Mouse (Mus musculus): ENCODE data around the gene Spag6. TPM values are rescaled to one million over a fixed set of nuclear protein-coding genes. Genes with fewer than 3 reads are reported as not detected.

Gene Spag6
- polyA plus RNA-seq, 1 experiment from 2014 or later = 0.59 TPM

DNA sequence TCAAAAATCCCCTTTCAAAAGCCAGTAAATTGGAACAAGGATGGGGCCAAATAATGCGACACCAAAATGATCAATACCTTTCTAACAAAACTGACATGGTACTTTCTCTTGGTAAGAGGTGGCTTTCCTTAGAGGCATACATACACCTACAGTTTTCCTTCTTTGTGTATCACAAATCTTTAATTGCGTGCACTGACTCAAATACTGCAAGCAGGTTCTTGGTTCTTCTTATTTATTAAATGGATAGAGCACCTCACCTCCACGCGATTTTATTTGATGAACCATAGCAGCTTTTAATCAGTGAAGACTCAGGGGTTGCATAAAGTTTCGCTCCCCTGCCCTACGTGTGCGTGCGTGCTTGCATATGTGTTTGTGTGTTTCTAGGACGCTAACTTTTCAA is 3.1 kb upstream of the Spag6 start:
- WGBS = 1% methylated on average over 9 of the region's 9 CpGs
- Histone ChIP-seq H3K4me3 (peak overlapping the region; percentile 59; the same call in 1 of the 2 replicates), H3K4me1 (replicated peaks) (peaks cover 37% of the 10 kb centered on the region), H3K27me3 (ENCODE audit: insufficient read depth, poor library complexity, severe bottlenecking) (peaks cover 92% of the 10 kb centered on the region), H3K27ac (no peak overlapping the region), H3K9me3 (0 out of 2 replicates have a peak, but pooled peaks cover 3% of the 10 kb centered on the region), H3K36me3 (no peaks in the 10 kb centered on the region)
- no peak for DNase-seq (ENCODE audit: low spot score)

DNA sequence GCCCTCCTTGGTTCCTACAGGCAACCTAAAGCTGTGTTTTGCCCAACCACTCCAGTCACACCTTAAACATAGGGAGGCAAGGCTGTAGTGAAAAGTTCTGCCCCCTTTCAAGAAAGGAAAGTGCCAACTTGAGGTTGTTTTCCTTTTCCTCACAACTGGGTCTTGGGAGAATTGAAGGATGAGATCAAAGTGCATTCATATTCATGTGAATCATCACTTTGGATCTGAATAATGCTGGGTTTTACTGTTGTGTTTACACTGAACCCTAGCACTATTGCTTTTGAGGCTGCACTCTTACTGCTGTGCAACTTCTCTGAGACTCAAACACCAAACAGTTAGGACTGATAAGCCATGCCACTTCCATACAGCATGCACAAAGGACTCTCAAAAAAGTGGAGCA is 1.8 kb upstream of the Spag6 start:
- Histone ChIP-seq H3K4me1 (replicated peaks) (peaks cover 37% of the 10 kb centered on the region), H3K4me3 (no peak overlapping the region), H3K36me3 (no peaks in the 10 kb centered on the region), H3K27me3 (ENCODE audit: insufficient read depth, poor library complexity, severe bottlenecking) (peaks cover 92% of the 10 kb centered on the region), H3K27ac (no peak overlapping the region), H3K9me3 (0 out of 2 replicates have a peak, but pooled peaks cover 3% of the 10 kb centered on the region)
- DNase-seq (ENCODE audit: low spot score) = no peak

DNA sequence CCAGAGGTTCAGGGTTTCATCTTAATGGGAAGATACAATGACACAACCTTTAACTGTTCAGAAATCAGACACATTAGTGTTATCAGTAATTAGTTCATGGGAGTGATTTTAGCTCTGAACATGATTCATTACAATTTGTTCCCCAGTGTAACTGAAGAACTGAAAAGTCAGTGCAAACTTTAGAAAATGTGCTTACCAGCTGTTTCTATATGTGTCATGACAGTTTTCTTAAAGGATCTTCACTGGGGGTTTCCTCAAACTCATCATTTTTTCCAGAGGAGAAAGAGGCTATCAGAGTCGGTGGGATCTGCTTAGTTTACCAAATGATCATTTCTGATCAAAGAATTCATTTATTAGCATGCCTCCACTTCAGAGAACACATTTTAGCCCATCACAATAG is 1.3 kb upstream of the Spag6 start:
- no peak for DNase-seq (ENCODE audit: low spot score)
- Histone ChIP-seq H3K27me3 (ENCODE audit: insufficient read depth, poor library complexity, severe bottlenecking) (peaks cover 92% of the 10 kb centered on the region), H3K9me3 (0 out of 2 replicates have a peak, but pooled peaks cover 3% of the 10 kb centered on the region), H3K27ac (no peak overlapping the region), H3K4me3 (no peak overlapping the region), H3K36me3 (no peaks in the 10 kb centered on the region), H3K4me1 (replicated peaks) (peaks cover 37% of the 10 kb centered on the region)
- 0% methylated on average over 1 of the region's 1 CpGs for WGBS

DNA sequence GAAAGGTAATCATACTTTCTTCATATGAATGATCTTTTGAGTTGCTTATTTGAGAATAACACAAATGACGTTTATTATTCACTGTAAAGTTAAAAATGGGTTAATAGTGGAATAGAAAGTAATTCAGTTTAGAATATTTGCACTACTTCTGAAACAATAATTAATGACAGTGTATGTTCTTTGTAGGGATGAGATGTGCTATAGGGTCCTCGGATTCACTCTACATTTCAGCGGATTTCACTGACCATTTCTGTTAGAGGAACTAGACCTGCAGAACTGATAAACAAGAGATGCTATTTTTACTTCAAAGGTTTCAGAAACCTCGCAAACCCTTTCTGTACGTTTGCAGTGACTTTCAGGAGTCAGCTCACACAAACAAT is 351 bp upstream of the Spag6 start:
- Histone ChIP-seq H3K36me3 (no peaks in the 10 kb centered on the region), H3K27me3 (ENCODE audit: insufficient read depth, poor library complexity, severe bottlenecking) (peaks cover 92% of the 10 kb centered on the region), H3K4me1 (replicated peaks) (peaks cover 38% of the 10 kb centered on the region), H3K9me3 (0 out of 2 replicates have a peak, but pooled peaks cover 3% of the 10 kb centered on the region), H3K4me3 (peak overlapping the region; percentile 75), H3K27ac (no peak overlapping the region)
- under 1% methylated on average over 5 of the region's 5 CpGs for WGBS
- no peak for DNase-seq (ENCODE audit: low spot score)

DNA sequence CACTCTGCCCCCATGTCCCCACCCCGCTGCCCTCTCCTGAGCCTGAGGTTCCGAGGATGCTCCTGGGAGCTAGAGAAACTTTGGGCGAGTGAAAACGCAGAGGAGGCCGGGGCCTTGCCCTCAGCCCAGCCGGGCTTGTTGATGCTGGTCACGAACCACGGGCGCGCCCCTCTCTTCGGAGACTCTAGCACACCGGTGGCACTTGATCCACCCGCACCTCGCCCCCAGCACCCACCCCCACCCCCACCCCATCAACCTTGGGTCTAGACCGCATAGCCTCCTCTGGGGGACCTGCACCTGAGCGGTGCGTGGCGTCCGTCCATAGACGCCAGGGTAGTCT is 749 bp downstream of the Spag6 start:
- DNase-seq (ENCODE audit: low spot score) = peak; percentile 80
- H3K4me1 ChIP-seq (replicated peaks) = peaks cover 37% of the 10 kb centered on the region
- no peaks in the 10 kb centered on the region for H3K36me3 ChIP-seq
- H3K27me3 ChIP-seq (ENCODE audit: insufficient read depth, poor library complexity, severe bottlenecking) = peaks cover 92% of the 10 kb centered on the region
- 0% methylated on average over 20 of the region's 20 CpGs for WGBS
- H3K9me3 ChIP-seq = 0 out of 2 replicates have a peak, but pooled peaks cover 3% of the 10 kb centered on the region
- H3K27ac ChIP-seq = peak overlapping the region; percentile 93
- H3K4me3 ChIP-seq = peak overlapping the region; percentile 75

DNA sequence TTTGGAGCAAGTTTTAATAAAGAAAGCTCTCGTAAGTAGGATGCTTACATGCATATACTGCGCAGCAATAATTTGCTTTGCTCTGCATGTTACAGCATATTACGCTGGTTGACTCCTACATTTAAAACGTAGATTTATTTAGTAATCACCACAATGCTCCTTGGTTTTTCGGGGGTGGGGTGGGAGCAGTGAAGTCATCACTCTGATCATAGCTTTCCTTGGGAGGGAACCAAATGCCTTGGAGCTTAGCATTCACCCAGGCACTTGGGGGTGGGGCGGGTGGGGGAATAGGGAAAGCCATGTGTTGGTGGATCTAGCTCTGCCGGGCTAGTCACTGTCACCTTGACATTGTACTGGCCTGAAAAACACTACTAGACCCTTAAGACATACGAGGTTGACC is 1.3 kb downstream of the Spag6 start:
- H3K9me3 ChIP-seq = 0 out of 2 replicates have a peak, but pooled peaks cover 2% of the 10 kb centered on the region
- no peaks in the 10 kb centered on the region for H3K36me3 ChIP-seq
- no peak overlapping the region for H3K27ac ChIP-seq
- peaks cover 31% of the 10 kb centered on the region for H3K4me1 ChIP-seq (replicated peaks)
- peak overlapping the region; percentile 75 for H3K4me3 ChIP-seq
- DNase-seq (ENCODE audit: low spot score) = peak; percentile 10
- peaks cover 92% of the 10 kb centered on the region for H3K27me3 ChIP-seq (ENCODE audit: insufficient read depth, poor library complexity, severe bottlenecking)
- WGBS = 2% methylated on average over 8 of the region's 8 CpGs

DNA sequence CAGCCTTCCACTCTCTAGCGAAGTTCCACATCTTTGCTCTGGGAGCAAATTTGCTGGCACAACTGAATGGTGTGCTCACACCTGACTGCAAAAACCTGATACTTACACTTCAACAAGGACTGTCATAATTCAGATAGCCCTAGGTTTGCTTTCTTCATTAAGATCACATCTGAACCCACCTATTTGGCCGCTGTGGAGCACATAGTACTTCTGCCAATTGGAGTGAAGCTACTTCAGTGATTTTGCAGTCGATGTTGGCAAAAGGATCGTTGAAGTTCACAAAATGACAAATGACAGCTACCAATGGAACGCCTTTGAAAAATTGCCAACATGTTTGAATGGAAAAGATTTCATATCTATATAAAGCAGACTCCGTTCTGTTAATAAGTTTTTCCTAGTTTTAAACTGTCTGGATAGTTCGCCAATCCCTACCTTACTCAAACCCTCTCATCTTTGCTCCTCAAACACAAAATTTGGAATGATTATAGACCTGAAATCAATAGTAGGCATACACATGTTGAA is 1.9 kb downstream of the Spag6 start:
- Histone ChIP-seq H3K4me1 (replicated peaks) (peaks cover 26% of the 10 kb centered on the region), H3K4me3 (no peak overlapping the region), H3K27ac (no peak overlapping the region), H3K27me3 (ENCODE audit: insufficient read depth, poor library complexity, severe bottlenecking) (peaks cover 92% of the 10 kb centered on the region), H3K9me3 (no peaks in the 10 kb centered on the region), H3K36me3 (no peaks in the 10 kb centered on the region)
- WGBS = 5% methylated on average over 7 of the region's 7 CpGs
- no peak for DNase-seq (ENCODE audit: low spot score)

DNA sequence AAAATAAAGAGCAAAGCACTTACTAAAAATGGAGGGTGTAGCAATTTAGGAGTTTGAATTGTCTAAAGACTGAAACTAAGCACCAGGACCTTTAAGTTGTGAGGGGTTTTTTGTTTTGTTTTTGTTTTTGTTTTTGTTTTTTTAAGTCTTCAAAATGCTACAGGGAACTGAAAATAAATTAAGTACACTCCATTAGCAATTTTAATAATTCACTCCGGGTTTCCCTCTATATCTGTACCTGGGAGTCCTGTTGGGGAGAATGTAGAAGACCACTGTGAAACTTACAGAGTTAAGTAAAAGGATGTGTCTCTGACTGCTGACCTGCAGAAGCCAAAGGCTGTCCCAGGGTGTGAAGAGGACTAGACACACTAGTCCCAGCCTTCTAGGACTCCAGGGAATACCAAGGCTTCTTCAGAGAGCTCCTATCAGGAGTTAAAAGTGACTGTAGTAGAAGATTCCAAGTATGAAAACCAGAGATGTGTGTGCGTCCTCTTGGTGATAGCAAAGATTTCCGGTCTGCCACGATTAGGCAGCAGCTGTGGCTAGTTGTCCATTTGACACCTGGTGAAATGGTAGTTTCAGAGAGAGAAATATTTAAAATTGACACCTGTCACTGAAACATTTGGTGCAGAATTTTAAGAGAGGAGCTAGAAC is 3.9 kb downstream of the Spag6 start:
- Histone ChIP-seq H3K4me1 (replicated peaks) (peaks cover 24% of the 10 kb centered on the region), H3K9me3 (no peaks in the 10 kb centered on the region), H3K4me3 (no peak overlapping the region), H3K27ac (no peak overlapping the region), H3K36me3 (no peaks in the 10 kb centered on the region), H3K27me3 (ENCODE audit: insufficient read depth, poor library complexity, severe bottlenecking) (peaks cover 92% of the 10 kb centered on the region)
- 1% methylated on average over 4 of the region's 4 CpGs for WGBS
- DNase-seq (ENCODE audit: low spot score) = peak; percentile 27

DNA sequence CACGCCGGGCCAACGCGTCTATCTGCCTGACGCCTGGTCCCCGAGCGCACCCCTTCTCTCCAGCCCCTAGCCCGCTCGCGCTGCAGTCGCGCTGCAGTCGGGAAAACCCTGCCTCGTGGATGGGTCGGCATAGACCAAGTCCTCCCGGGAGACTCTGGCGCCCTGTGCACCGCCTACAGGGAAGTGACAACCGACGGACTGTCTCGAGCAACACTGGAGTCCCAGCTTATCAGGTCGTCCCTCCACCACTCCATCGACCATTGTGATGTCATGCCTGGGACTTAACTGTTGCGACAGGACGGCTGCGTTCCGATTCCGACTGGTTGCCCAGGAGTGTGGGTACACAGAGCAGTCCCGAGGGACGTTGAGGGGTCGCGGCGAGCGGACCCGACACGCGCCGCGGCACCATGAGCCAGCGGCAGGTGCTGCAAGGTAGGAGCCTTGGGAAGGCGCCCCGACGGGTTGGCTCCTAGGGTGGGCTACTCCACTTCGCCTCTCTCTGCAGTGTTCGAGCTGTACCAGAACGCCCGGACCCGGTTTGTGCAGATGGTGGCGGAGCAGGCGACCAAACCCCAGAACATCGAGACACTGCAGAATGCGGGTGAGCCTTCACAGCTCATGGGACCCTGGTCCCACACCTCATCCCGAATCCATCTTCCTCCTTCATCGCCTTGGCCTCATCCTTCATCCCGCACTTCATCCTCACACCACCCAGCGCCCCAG is 5.0 kb downstream of the Spag6 start:
- no peaks in the 10 kb centered on the region for H3K36me3 ChIP-seq
- no peak overlapping the region for H3K27ac ChIP-seq

DNA sequence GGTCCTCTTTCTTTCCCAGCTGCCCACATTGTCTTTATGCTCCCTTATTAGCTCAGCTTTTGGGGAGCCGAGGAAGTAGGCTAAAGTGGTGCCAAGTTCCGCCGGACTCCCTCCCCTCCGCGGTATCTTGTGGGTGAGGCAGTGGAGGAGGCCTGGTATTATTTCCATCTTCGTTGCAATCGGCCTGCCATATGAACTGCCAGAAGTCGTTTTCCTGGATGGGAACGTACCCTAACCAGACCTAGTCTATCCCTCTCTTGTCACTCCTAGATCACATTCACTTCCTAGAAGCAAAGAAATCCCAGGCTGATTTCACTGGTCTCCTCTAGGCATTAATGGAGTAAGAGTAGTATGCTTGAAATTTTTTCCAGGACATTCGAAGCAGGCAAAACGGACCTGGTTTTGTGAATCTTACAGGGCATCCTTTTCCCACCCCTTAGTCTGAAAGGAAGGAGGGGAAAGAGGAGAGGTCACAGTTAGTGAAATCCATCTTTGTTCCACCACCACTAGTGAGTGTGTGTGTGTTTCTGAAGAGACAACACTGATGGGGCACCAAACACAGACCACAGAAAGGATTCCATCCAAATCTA is 5.7 kb downstream of the Spag6 start:
- H3K27me3 ChIP-seq (ENCODE audit: insufficient read depth, poor library complexity, severe bottlenecking) = peaks cover 95% of the 10 kb centered on the region
- under 1% methylated on average over 11 of the region's 11 CpGs for WGBS
- no peaks in the 10 kb centered on the region for H3K36me3 ChIP-seq
- H3K27ac ChIP-seq = no peak overlapping the region
- no peak for DNase-seq (ENCODE audit: low spot score)
- no peaks in the 10 kb centered on the region for H3K9me3 ChIP-seq
- peaks cover 18% of the 10 kb centered on the region for H3K4me1 ChIP-seq (replicated peaks)
- no peak overlapping the region for H3K4me3 ChIP-seq

More for the DNA sequence above, 5.0 kb downstream of the Spag6 start:
- Histone ChIP-seq H3K4me1 (replicated peaks) (peaks cover 24% of the 10 kb centered on the region), H3K9me3 (no peaks in the 10 kb centered on the region), H3K27me3 (ENCODE audit: insufficient read depth, poor library complexity, severe bottlenecking) (peaks cover 91% of the 10 kb centered on the region), H3K4me3 (peak overlapping the region; percentile 27; the same call in 1 of the 2 replicates)
- under 1% methylated on average over 56 of the region's 56 CpGs for WGBS
- peak; percentile 66 for DNase-seq (ENCODE audit: low spot score)

DNA sequence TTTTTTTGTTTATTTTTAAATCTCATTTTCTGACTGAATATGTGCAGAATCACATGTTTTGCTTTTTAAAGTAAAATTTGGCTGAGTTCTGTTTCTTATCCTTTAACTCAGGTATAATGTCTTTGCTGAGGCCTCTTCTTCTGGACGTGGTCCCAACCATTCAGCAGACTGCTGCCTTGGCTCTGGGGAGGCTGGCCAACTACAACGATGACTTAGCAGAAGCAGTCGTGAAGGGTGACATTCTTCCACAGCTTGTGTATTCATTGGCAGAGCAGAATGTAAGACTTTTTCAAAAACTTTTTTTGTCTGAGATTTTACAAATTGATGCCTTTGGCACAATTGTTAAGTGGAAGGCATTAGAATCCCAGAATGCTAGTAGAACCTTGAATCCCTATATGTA is 16.5 kb downstream of the Spag6 start:
- no peak overlapping the region for H3K4me3 ChIP-seq
- H3K27me3 ChIP-seq (ENCODE audit: insufficient read depth, poor library complexity, severe bottlenecking) = peaks cover 5% of the 10 kb centered on the region
- WGBS = 79% methylated on average over 3 of the region's 3 CpGs
- no peak for DNase-seq (ENCODE audit: low spot score)
- no peaks in the 10 kb centered on the region for H3K4me1 ChIP-seq (replicated peaks)
- no peaks in the 10 kb centered on the region for H3K36me3 ChIP-seq
- H3K27ac ChIP-seq = no peak overlapping the region
- no peaks in the 10 kb centered on the region for H3K9me3 ChIP-seq

DNA sequence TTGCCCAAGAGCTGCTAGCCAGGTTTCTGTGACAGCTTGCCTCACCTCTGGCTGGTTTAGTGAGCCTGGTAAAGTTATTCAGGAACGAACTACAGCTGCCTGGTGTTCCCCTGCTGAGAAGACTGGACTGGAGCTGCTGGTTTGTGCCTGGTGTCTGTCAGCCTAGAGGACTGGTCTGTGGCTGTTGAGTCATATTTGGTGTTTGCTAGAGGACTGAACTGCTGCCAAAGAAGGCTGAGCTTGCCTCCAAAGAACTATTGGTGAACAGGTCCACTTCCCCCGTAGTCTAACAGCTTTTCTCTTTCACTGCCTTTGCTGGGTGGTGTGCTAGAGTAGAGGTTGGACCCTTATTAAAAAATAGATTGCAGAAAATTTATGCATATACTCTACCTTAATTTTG is 19.2 kb downstream of the Spag6 start:
- H3K4me3 ChIP-seq = no peak overlapping the region
- 73% methylated on average over 2 of the region's 2 CpGs for WGBS
- H3K9me3 ChIP-seq = no peaks in the 10 kb centered on the region
- H3K27me3 ChIP-seq (ENCODE audit: insufficient read depth, poor library complexity, severe bottlenecking) = no peaks in the 10 kb centered on the region
- no peak for DNase-seq (ENCODE audit: low spot score)
- no peaks in the 10 kb centered on the region for H3K36me3 ChIP-seq
- no peak overlapping the region for H3K27ac ChIP-seq
- no peaks in the 10 kb centered on the region for H3K4me1 ChIP-seq (replicated peaks)

DNA sequence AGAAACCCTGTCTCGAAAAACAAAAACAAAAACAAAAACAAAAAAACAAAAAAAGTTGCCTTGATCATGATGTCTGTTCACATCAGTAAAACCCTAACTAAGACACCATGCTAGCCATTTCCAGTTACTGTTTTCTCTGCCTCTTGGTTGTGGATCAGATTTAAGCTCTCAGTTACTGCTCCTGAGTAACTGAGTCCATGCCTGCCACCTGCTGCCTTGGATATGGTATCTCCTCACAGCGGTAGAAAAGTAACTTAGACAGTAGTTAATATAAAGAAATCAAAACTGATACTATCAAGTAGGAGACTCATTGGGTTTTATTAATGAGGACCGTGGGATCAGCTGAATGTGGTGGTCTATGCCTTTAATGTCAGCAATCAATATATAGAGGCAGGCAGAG is 20.5 kb downstream of the Spag6 start:
- H3K27me3 ChIP-seq (ENCODE audit: insufficient read depth, poor library complexity, severe bottlenecking) = no peaks in the 10 kb centered on the region
- WGBS = 83% methylated on average over 3 of the region's 3 CpGs
- no peaks in the 10 kb centered on the region for H3K9me3 ChIP-seq
- no peak overlapping the region for H3K27ac ChIP-seq
- H3K4me3 ChIP-seq = no peak overlapping the region
- H3K4me1 ChIP-seq (replicated peaks) = no peaks in the 10 kb centered on the region
- H3K36me3 ChIP-seq = no peaks in the 10 kb centered on the region
- no peak for DNase-seq (ENCODE audit: low spot score)
